In genomic region chr5:144773231-144773630, GRCm38 (mm10) we compare ENCODE assay signal across 13 mouse cellular contexts.
"Had no signal": no experiment of that assay in that cellular context is flagged by ENCODE, and none has a peak within 500 bp of the region (broad histone marks: within the 10 kb centered on the region; RNA-seq: fewer than 3 reads in every experiment).

No protein-coding gene starts in this region.

- H3K27ac ChIP-seq: limb, embryonic 15.5 days; liver, embryonic 15.5 days had no signal

- H3K4me3 ChIP-seq: limb, embryonic 15.5 days; liver, embryonic 15.5 days had no signal

- H3K27me3 ChIP-seq: limb, embryonic 15.5 days; liver, embryonic 15.5 days; megakaryocyte, embryonic 14.5 days had no signal

- ATAC-seq: intestine, embryonic 16.5 days; midbrain, embryonic 16.5 days had no signal

- H3K9me3 ChIP-seq: limb, embryonic 15.5 days; liver, embryonic 15.5 days; megakaryocyte, embryonic 14.5 days had no signal

- H3K4me2 ChIP-seq: limb, embryonic 15.5 days; liver, embryonic 15.5 days; lung, embryonic 14.5 days; midbrain, embryonic 11.5 days had no signal

- DNase-seq: kidney, adult 8-10 months; kidney, postnatal 25 days; lung, embryonic 14.5 days; lung, postnatal 10 days; lung, postnatal 4 days; right cerebral cortex, adult 18-20 months; thymus, postnatal 4 days had no signal

- H3K9ac ChIP-seq: limb, embryonic 15.5 days; liver, embryonic 15.5 days; lung, embryonic 14.5 days had no signal
